Mouse (Mus musculus): ENCODE data around the gene Vax2. TPM values are rescaled to one million over a fixed set of nuclear protein-coding genes. Genes with fewer than 3 reads are reported as not detected.

The Vax2 gene
- polyA plus RNA-seq, 2 experiments = not detected

GRCm38 (mm10) chr6:83715461-83716196 lies 4.6 kb downstream of the Vax2 start:
- Histone ChIP-seq H3K27me3 (ENCODE audit: control insufficient read depth, insufficient read depth, low read length) (peaks cover 82% of the 10 kb centered on the region), H3K4me3 (ENCODE audit: insufficient read depth in 1 of 2, low read depth in 2 of 2, low read length in 2 of 2) (no peak overlapping the region), H3K27ac (no peak overlapping the region), H3K4me1 (replicated peaks; ENCODE audit: control insufficient read depth in 2 of 2, insufficient read depth in 2 of 2, low read length in 1 of 2) (no peaks in the 10 kb centered on the region), H3K4me2 (ENCODE audit: low read depth) (no peak overlapping the region), H3K36me3 (replicated peaks; ENCODE audit: control insufficient read depth, insufficient read depth, low read depth) (no peaks in the 10 kb centered on the region), H3K9ac (replicated peaks) (no peak overlapping the region), H3K9me3 (ENCODE audit: control insufficient read depth, low read length) (no peaks in the 10 kb centered on the region)
- DNase-seq (ENCODE audit: low read depth in 3 of 3, low spot score in 3 of 3) = no peak
- ATAC-seq (ENCODE audit: insufficient read depth) = no peak
- no peak for TF ChIP-seq EP300 (IDR thresholded peaks at IDR 0.05; ENCODE audit: low read depth)
- TF ChIP-seq CTCF (IDR thresholded peaks at IDR 0.05; ENCODE audit: low read depth) = no peak
- 3% methylated on average over 30 of the region's 30 CpGs for WGBS (ENCODE audit: insufficient replicate concordance)

- no peak for ATAC-seq (ENCODE audit: insufficient read depth)
- no peak for TF ChIP-seq CTCF (IDR thresholded peaks at IDR 0.05; ENCODE audit: low read depth)
- TF ChIP-seq EP300 (IDR thresholded peaks at IDR 0.05; ENCODE audit: low read depth) = no peak
- WGBS (ENCODE audit: insufficient replicate concordance) = 4% methylated on average over 8 of the region's 8 CpGs
Observed at GRCm38 (mm10) chr6:83717026-83717425, 6.0 kb downstream of the Vax2 start.

GRCm38 (mm10) chr6:83722526-83722925 lies 11.5 kb downstream of the Vax2 start:
- TF ChIP-seq EP300 (IDR thresholded peaks at IDR 0.05; ENCODE audit: low read depth) = no peak
- no peak for TF ChIP-seq CTCF (IDR thresholded peaks at IDR 0.05; ENCODE audit: low read depth)
- H3K4me3 ChIP-seq (ENCODE audit: insufficient read depth in 1 of 2, low read depth in 2 of 2, low read length in 2 of 2) = no peak overlapping the region
- no peak overlapping the region for H3K9ac ChIP-seq (replicated peaks)
- ATAC-seq (ENCODE audit: insufficient read depth) (no peak), DNase-seq (ENCODE audit: low read depth in 3 of 3, low spot score in 3 of 3) (no peak)
- H3K27me3 ChIP-seq (ENCODE audit: control insufficient read depth, insufficient read depth, low read length) = peaks cover 23% of the 10 kb centered on the region
- H3K27ac ChIP-seq = no peak overlapping the region
- H3K4me1 ChIP-seq (replicated peaks; ENCODE audit: control insufficient read depth in 2 of 2, insufficient read depth in 2 of 2, low read length in 1 of 2) = no peaks in the 10 kb centered on the region
- no peaks in the 10 kb centered on the region for H3K36me3 ChIP-seq (replicated peaks; ENCODE audit: control insufficient read depth, insufficient read depth, low read depth)
- no peak overlapping the region for H3K4me2 ChIP-seq (ENCODE audit: low read depth)
- H3K9me3 ChIP-seq (ENCODE audit: control insufficient read depth, low read length) = no peaks in the 10 kb centered on the region
- 14% methylated on average over 6 of the region's 6 CpGs for WGBS (ENCODE audit: insufficient replicate concordance)

More at GRCm38 (mm10) chr6:83717026-83717425, 6.0 kb downstream of the Vax2 start:
- Histone ChIP-seq H3K4me2 (ENCODE audit: low read depth) (no peak overlapping the region), H3K4me1 (replicated peaks; ENCODE audit: control insufficient read depth in 2 of 2, insufficient read depth in 2 of 2, low read length in 1 of 2) (no peaks in the 10 kb centered on the region), H3K36me3 (replicated peaks; ENCODE audit: control insufficient read depth, insufficient read depth, low read depth) (no peaks in the 10 kb centered on the region), H3K9ac (replicated peaks) (no peak overlapping the region), H3K9me3 (ENCODE audit: control insufficient read depth, low read length) (no peaks in the 10 kb centered on the region), H3K4me3 (ENCODE audit: insufficient read depth in 1 of 2, low read depth in 2 of 2, low read length in 2 of 2) (no peak overlapping the region), H3K27me3 (ENCODE audit: control insufficient read depth, insufficient read depth, low read length) (peaks cover 75% of the 10 kb centered on the region), H3K27ac (no peak overlapping the region)
- no peak for DNase-seq (ENCODE audit: low read depth in 3 of 3, low spot score in 3 of 3)

- DNase-seq (ENCODE audit: low read depth in 3 of 3, low spot score in 3 of 3) = no peak
Observed at GRCm38 (mm10) chr6:83727178-83727577, 16.1 kb downstream of the Vax2 start.

GRCm38 (mm10) chr6:83728488-83728887 lies 17.4 kb downstream of the Vax2 start:
- DNase-seq (ENCODE audit: low read depth in 3 of 3, low spot score in 3 of 3) = no peak
- WGBS (ENCODE audit: insufficient replicate concordance) = 60% methylated on average over 3 of the region's 3 CpGs
- H3K36me3 ChIP-seq (replicated peaks; ENCODE audit: control insufficient read depth, insufficient read depth, low read depth) = no peaks in the 10 kb centered on the region

More at GRCm38 (mm10) chr6:83727178-83727577, 16.1 kb downstream of the Vax2 start:
- Histone ChIP-seq H3K9ac (replicated peaks) (no peak overlapping the region), H3K27ac (no peak overlapping the region), H3K4me3 (ENCODE audit: insufficient read depth in 1 of 2, low read depth in 2 of 2, low read length in 2 of 2) (no peak overlapping the region), H3K27me3 (ENCODE audit: control insufficient read depth, insufficient read depth, low read length) (peaks cover 3% of the 10 kb centered on the region), H3K4me1 (replicated peaks; ENCODE audit: control insufficient read depth in 2 of 2, insufficient read depth in 2 of 2, low read length in 1 of 2) (no peaks in the 10 kb centered on the region), H3K4me2 (ENCODE audit: low read depth) (no peak overlapping the region), H3K36me3 (replicated peaks; ENCODE audit: control insufficient read depth, insufficient read depth, low read depth) (no peaks in the 10 kb centered on the region), H3K9me3 (ENCODE audit: control insufficient read depth, low read length) (no peaks in the 10 kb centered on the region)
- TF ChIP-seq EP300 (IDR thresholded peaks at IDR 0.05; ENCODE audit: low read depth) = no peak
- TF ChIP-seq CTCF (IDR thresholded peaks at IDR 0.05; ENCODE audit: low read depth) = peak; percentile 33; the same call in 1 of the 2 replicates
- WGBS (ENCODE audit: insufficient replicate concordance) = 22% methylated on average over 4 of the region's 4 CpGs
- ATAC-seq (ENCODE audit: insufficient read depth) = no peak

More at GRCm38 (mm10) chr6:83728488-83728887, 17.4 kb downstream of the Vax2 start:
- H3K9me3 ChIP-seq (ENCODE audit: control insufficient read depth, low read length) = no peaks in the 10 kb centered on the region
- no peak overlapping the region for H3K9ac ChIP-seq (replicated peaks)
- peak; percentile 76 for TF ChIP-seq CTCF (IDR thresholded peaks at IDR 0.05; ENCODE audit: low read depth)
- no peak for TF ChIP-seq EP300 (IDR thresholded peaks at IDR 0.05; ENCODE audit: low read depth)
- H3K4me2 ChIP-seq (ENCODE audit: low read depth) = no peak overlapping the region
- no peaks in the 10 kb centered on the region for H3K4me1 ChIP-seq (replicated peaks; ENCODE audit: control insufficient read depth in 2 of 2, insufficient read depth in 2 of 2, low read length in 1 of 2)
- H3K27me3 ChIP-seq (ENCODE audit: control insufficient read depth, insufficient read depth, low read length) = no peaks in the 10 kb centered on the region; the same call in 1 of the 2 replicates
- no peak for ATAC-seq (ENCODE audit: insufficient read depth)
- no peak overlapping the region for H3K4me3 ChIP-seq (ENCODE audit: insufficient read depth in 1 of 2, low read depth in 2 of 2, low read length in 2 of 2)
- no peak overlapping the region for H3K27ac ChIP-seq
